Mouse (Mus musculus) liver, embryonic 18 days (tissue): ENCODE results near the gene 2210418O10Rik. TPM values are rescaled to one million over a fixed set of nuclear protein-coding genes. Genes with fewer than 3 reads are reported as not detected.

Experiments used
- polyA plus RNA-seq: library from polyadenylated mRNA; depleted of rRNA; stranded (reverse); fragments of >200 nt; gene quantifications from 2 replicates; pipeline ENCODE4 v1.2.3, GENCODE M21; 2012; rRNA removed

Gene 2210418O10Rik
- polyA plus RNA-seq = 1.7 TPM in 1 of 2 replicates, not detected in the other

DNA sequence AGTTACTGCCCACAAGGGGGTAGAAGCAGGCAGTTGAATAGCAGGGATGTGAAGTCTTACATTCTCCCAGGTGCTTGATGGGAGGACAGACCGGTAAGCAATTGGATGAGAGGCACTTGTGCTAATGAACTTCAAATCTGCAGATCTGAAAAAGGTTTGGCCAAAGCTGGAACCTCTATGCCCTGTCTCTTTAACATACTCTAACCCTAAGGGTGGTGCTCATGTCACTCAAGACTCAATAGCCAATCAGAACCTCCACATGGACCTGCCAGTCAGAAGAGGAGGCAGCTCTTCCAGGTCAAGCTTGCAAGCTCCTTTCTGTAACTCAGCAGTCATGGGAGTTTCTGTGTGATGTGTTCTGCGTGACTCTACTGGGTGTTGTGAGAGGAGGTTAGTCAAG, at the start of gene 2210418O10Rik:
2210418O10Rik (plus strand) TSS at position 301 of the 400 bp plus-strand sequence.

Other genes with a start within 250 kb of the 2210418O10Rik start
- gene Gm2004, start 76.7 kb upstream of the 2210418O10Rik start, polyA plus RNA-seq = 0.25 and 0.85 TPM in 2 replicates
- not detected in 2 replicates for gene Gm11009, start 92.9 kb downstream of the 2210418O10Rik start, polyA plus RNA-seq
- 0.36 and 0.51 TPM in 2 replicates for gene Gm14435, start 197.0 kb downstream of the 2210418O10Rik start, polyA plus RNA-seq